Mouse (Mus musculus): Measurements from ENCODE around the gene Sema4a. TPM values are rescaled to one million over a fixed set of nuclear protein-coding genes. Genes with fewer than 3 reads are reported as not detected.
A peak's percentile ranks its signal among the peaks of the same experiment; 100 is the strongest.
"Not testable (repeated sequence)": the region's sequence is repeated elsewhere in the genome, so short reads cannot be mapped to it uniquely, and the experiment has no call there.

Gene Sema4a
- polyA plus RNA-seq, 1 experiment from 2014 or later, result 22.3 TPM

DNA sequence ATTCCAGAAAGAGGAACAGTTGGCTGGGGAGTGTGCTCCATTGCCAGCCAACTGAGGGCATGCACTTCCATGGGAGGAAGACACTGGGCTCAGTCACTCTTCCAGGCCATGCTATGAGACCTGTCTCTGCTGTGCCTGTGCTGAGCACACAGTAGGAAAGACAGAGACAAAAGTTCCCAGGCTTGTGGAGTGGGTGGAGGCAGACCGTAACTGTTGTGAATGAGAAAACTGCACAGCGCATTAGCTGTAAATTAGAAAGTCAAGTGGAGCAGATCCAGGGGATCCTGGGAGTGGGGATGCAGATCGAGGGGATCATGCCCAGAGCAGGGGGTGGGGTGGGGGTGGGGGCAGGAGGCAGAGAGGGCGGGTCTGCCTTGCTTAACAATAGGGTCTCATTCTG, 21.4 kb downstream of the Sema4a start:
- Histone ChIP-seq H3K4me1 (peaks cover 18% of the 10 kb centered on the region), H3K27me3 (replicated peaks) (no peaks in the 10 kb centered on the region), H3K9ac (no peak overlapping the region), H3K36me3 (no peaks in the 10 kb centered on the region), H3K27ac (no peak overlapping the region), H3K4me2 (no peak overlapping the region), H3K4me3 (replicated peaks) (no peak overlapping the region), H3K9me3 (no peaks in the 10 kb centered on the region)
- no peak for ATAC-seq (ENCODE audit: insufficient read depth, low FRiP score, low read depth)
- WGBS, result 68% methylated on average over 4 of the region's 4 CpGs

DNA sequence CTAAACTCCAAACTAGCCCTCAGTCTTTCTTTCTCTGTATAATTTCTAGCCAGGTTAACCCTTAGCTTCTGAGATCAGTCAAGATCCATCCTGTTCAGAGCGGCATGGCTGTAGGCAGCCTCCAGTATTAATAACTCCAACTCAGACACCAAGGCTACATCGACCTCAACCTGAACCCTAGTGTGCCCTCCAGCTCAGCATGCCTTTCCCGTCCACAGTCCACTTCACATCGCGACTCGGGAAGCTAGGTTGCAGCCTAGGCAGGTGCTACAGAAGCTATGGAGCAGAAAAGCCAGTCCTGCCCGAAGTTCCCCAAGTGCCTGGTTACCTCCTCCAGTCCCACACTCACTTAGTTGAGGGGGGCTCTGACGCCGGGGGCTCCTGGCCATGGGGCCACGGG, 23.5 kb downstream of the Sema4a start:
- Histone ChIP-seq H3K4me2 (no peak overlapping the region), H3K9ac (no peak overlapping the region), H3K27me3 (replicated peaks) (no peaks in the 10 kb centered on the region), H3K27ac (no peak overlapping the region), H3K36me3 (no peaks in the 10 kb centered on the region), H3K4me1 (peaks cover 18% of the 10 kb centered on the region), H3K9me3 (no peaks in the 10 kb centered on the region), H3K4me3 (replicated peaks) (no peak overlapping the region)
- WGBS, result 71% methylated on average over 10 of the region's 10 CpGs
- ATAC-seq (ENCODE audit: insufficient read depth, low FRiP score, low read depth), result no peak

DNA sequence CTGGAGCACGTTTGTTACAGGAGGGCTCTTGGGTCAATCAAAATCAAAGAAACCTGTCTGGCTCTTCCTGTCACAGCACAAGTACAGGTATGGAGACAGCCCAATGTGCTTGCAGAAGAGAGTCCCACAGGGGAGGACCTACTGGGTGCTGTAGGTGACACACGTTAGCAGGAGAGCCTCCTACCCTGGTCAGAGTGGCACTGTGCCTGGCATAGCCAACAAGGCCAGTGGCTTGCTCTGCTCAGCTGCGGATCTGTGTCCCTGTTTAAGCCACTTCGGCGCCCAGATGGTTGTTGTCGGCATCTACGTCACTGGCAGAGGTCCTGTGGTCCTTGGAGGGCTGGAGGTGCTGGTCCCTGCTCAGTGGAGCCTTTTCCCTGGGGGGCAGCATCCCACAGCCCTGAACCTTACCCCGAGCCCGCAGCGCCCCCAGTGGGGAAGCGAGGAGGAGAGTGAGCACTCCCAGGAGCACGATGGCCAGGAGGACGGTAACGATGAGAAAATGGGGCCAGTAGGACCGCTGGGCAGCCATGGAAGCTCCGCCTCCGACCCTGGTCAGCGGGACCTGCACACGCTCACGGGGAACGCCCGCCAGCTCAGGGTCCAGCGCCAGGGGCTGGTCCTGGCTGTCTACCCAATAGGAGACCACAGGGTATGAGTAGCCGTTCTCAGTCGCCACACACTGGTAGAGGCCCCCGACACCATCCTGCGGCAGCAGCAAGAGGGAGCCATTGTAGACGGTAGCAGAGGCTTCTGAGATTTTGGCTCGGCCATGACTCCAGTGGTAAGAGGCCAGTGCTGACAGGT, 24.4 kb downstream of the Sema4a start:
- WGBS, result 12% methylated on average over 29 of the region's 29 CpGs
- Histone ChIP-seq H3K36me3 (no peaks in the 10 kb centered on the region), H3K27me3 (replicated peaks) (no peaks in the 10 kb centered on the region), H3K9me3 (no peaks in the 10 kb centered on the region), H3K4me3 (replicated peaks) (peak overlapping the region; percentile 32), H3K9ac (no peak overlapping the region), H3K4me1 (peaks cover 18% of the 10 kb centered on the region), H3K27ac (no peak overlapping the region), H3K4me2 (peak overlapping the region; percentile 58)
- peak; percentile 65 for ATAC-seq (ENCODE audit: insufficient read depth, low FRiP score, low read depth)

- Histone ChIP-seq H3K27me3 (replicated peaks) (no peaks in the 10 kb centered on the region), H3K4me2 (no peak overlapping the region), H3K9me3 (no peaks in the 10 kb centered on the region), H3K4me3 (replicated peaks) (no peak overlapping the region), H3K27ac (no peak overlapping the region), H3K9ac (no peak overlapping the region), H3K4me1 (peaks cover 15% of the 10 kb centered on the region), H3K36me3 (no peaks in the 10 kb centered on the region)
- ATAC-seq (ENCODE audit: insufficient read depth, low FRiP score, low read depth), result 0 out of 2 replicates have a peak, but pooled peaks have one; percentile 37
- WGBS, result 64% methylated on average over 10 of the region's 10 CpGs
Measured at GRCm38 (mm10) chr3:88435515-88435914, 25.5 kb downstream of the Sema4a start.

DNA sequence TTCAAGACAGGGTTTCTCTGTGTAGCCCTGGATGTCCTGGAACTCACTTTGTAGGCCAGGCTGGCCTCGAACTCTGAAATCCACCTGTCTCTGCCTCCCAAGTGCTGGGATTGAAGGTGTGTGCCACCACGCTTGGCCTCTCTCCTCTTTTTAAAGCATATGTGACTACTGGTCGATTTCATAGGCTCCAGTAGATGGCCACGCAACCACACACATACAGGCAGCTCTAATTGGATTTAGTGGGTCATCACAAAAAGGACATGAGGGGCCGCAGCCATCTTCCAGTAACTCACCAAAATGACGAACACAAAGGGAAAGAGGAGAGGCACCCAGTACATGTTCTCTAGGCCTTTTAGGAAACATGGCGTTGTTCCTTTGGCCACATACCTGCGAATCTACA, 32.3 kb downstream of the Sema4a start:
- H3K9me3 ChIP-seq; ATAC-seq (ENCODE audit: insufficient read depth, low FRiP score, low read depth); H3K4me2 ChIP-seq; H3K27me3 ChIP-seq (replicated peaks); H3K36me3 ChIP-seq; H3K9ac ChIP-seq; H3K27ac ChIP-seq; H3K4me3 ChIP-seq (replicated peaks): not testable (repeated sequence)
- 69% methylated on average over 8 of the region's 8 CpGs for WGBS
- peaks cover 11% of the 10 kb centered on the region for H3K4me1 ChIP-seq

DNA sequence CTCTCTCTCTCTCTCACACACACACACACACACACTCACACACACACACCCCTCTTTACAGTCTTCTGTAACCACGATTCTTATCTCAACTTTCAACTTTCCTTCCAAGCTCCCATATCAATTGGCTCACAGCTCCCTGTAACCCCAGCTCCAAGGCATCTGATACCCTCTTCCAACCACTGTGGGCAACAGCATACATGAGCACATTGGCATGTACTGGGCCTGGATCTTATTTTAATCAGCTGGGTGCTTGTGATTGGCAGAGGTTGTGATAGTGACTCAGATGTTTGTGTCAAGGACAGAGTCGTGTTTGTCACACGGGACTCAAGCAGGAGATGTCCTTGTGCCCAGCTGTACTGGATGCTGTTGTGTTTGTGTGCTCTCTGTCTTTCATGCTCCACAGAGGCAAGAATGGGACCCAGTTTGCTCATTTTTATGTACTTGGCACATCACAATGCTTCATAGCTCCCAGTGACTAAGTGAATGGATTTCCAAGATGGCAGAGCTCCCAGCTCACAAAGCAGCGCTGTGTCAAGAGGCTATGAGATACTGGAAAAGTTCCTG, 33.6 kb downstream of the Sema4a start:
- Histone ChIP-seq H3K9me3 (no peaks in the 10 kb centered on the region), H3K4me3 (replicated peaks) (no peak overlapping the region), H3K36me3 (no peaks in the 10 kb centered on the region), H3K9ac (no peak overlapping the region), H3K4me2 (no peak overlapping the region), H3K4me1 (peaks cover 20% of the 10 kb centered on the region), H3K27me3 (replicated peaks) (no peaks in the 10 kb centered on the region), H3K27ac (no peak overlapping the region)
- ATAC-seq (ENCODE audit: insufficient read depth, low FRiP score, low read depth), result no peak
- 75% methylated on average over 4 of the region's 4 CpGs for WGBS

GRCm38 (mm10) chr3:88425708-88426420, 35.1 kb downstream of the Sema4a start:
- Histone ChIP-seq H3K4me3 (replicated peaks) (no peak overlapping the region), H3K27me3 (replicated peaks) (no peaks in the 10 kb centered on the region), H3K27ac (no peak overlapping the region), H3K9ac (no peak overlapping the region), H3K9me3 (no peaks in the 10 kb centered on the region), H3K4me1 (peaks cover 28% of the 10 kb centered on the region), H3K4me2 (peak overlapping the region; percentile 41), H3K36me3 (no peaks in the 10 kb centered on the region; the same call in 1 of the 2 replicates)
- WGBS, result 82% methylated on average over 10 of the region's 10 CpGs
- no peak for ATAC-seq (ENCODE audit: insufficient read depth, low FRiP score, low read depth)

- peaks cover 5% of the 10 kb centered on the region; the same call in 1 of the 2 replicates for H3K36me3 ChIP-seq
- WGBS, result 13% methylated on average over 2 of the region's 2 CpGs
- ATAC-seq (ENCODE audit: insufficient read depth, low FRiP score, low read depth), result no peak
- H3K4me2 ChIP-seq, result peak overlapping the region; percentile 41
- H3K9ac ChIP-seq, result no peak overlapping the region
- no peaks in the 10 kb centered on the region for H3K9me3 ChIP-seq
- peak overlapping the region; percentile 70 for H3K4me3 ChIP-seq (replicated peaks)
- H3K4me1 ChIP-seq, result peaks cover 28% of the 10 kb centered on the region
- peak overlapping the region; percentile 26; the same call in 1 of the 2 replicates for H3K27ac ChIP-seq
- no peaks in the 10 kb centered on the region for H3K27me3 ChIP-seq (replicated peaks)
Measured at GRCm38 (mm10) chr3:88425330-88425689, 35.7 kb downstream of the Sema4a start.

DNA sequence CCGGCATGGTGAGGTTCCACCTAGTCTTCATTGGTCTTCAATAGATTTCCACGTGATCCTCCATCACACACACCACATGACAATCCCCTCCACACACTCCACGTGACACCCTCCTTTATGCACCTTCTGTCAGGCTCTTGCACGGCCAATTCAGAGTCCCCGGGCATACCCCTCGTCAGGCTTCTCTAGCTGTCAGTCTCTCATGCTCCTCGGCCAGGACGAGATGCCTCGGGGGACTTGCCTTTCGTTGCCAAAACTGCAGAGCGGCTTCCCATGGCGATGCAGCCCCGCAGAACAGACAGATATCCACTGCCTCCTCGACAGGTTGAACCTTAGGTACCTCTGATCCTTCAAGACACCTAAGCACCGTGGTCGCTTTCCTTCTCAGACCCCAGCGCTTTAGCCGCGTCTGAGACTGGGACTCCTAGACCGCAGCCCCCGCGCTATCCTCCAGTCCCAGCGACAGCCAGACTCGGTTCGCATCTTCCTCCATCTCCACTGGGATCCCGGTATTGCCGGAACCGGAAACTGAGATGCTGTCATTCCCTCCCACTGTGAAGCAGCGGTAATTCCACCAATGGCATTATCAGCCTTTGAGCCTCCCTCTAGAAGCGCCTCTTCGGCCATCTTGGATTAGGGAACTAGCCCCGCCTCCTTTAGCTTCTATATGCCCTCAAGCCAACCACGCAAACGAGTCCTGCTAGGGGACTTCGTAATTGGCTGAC, 36.2 kb downstream of the Sema4a start, which contains the start of gene Slc25a44:
TSS of gene Slc25a44 (minus strand) at position 535 of the 725 bp plus-strand sequence.
- Histone ChIP-seq H3K9me3 (no peaks in the 10 kb centered on the region), H3K9ac (peak within 1 kb of the TSS; percentile 55), H3K27ac (peak within 1 kb of the TSS; percentile 26; the same call in 1 of the 2 replicates), H3K4me1 (peaks cover 28% of the 10 kb centered on the region), H3K36me3 (peaks cover 10% of the 10 kb centered on the region; the same call in 1 of the 2 replicates), H3K4me2 (peak within 1 kb of the TSS; percentile 89), H3K4me3 (replicated peaks) (peak within 1 kb of the TSS; percentile 70), H3K27me3 (replicated peaks) (no peaks in the 10 kb centered on the region)
- WGBS, result 1% methylated on average over 35 of the region's 35 CpGs
- peak; percentile 99 for ATAC-seq (ENCODE audit: insufficient read depth, low FRiP score, low read depth)

DNA sequence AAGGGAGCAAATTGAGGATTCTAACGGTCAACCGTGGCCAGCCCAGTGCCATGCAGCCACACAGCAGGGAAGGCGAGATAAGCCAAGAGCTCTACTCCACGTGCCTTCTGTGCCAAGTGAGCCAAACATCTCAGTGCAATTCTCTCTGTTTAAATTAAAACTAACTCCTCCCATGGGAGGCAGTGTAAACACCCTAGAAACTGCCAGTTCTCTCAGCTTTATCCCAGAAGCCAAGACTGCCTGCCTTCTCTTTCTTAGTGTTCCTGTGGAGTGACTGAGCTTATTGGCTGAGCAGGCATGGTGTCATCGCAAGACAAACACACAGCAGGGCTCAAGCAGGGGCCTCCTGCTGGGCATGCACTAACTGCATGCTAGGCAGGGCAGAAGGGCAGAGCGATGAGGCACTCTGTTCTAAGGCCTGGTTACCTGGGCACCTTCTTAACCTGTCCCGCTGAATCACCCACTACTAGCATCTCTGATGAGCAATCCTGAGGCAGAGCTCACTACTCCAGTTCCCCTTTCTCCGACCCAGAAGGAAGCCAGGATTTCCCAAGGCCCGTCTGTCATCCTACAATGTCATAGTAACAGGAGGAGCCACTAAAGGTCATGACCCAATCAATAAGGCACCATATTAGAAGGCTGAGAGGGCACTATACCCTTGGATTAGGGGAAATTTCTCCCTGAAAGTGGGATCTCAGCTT, 38.8 kb downstream of the Sema4a start:
- H3K36me3 ChIP-seq, result peaks cover 17% of the 10 kb centered on the region; the same call in 1 of the 2 replicates
- peak overlapping the region; percentile 67 for H3K27ac ChIP-seq
- peak; percentile 25 for ATAC-seq (ENCODE audit: insufficient read depth, low FRiP score, low read depth)
- H3K4me2 ChIP-seq, result peak overlapping the region; percentile 8; the same call in 1 of the 2 replicates
- WGBS, result 32% methylated on average over 9 of the region's 9 CpGs
- H3K4me1 ChIP-seq, result peaks cover 28% of the 10 kb centered on the region
- H3K27me3 ChIP-seq (replicated peaks), result no peaks in the 10 kb centered on the region
- no peak overlapping the region for H3K4me3 ChIP-seq (replicated peaks)
- no peaks in the 10 kb centered on the region for H3K9me3 ChIP-seq
- no peak overlapping the region for H3K9ac ChIP-seq

GRCm38 (mm10) chr3:88420771-88421170, 40.2 kb downstream of the Sema4a start:
- Histone ChIP-seq H3K36me3 (peaks cover 23% of the 10 kb centered on the region; the same call in 1 of the 2 replicates), H3K4me1 (peaks cover 28% of the 10 kb centered on the region), H3K27me3 (replicated peaks) (no peaks in the 10 kb centered on the region), H3K9ac (no peak overlapping the region), H3K9me3 (no peaks in the 10 kb centered on the region), H3K4me2 (no peak overlapping the region), H3K4me3 (replicated peaks) (no peak overlapping the region), H3K27ac (no peak overlapping the region)
- 94% methylated on average over 19 of the region's 19 CpGs for WGBS
- ATAC-seq (ENCODE audit: insufficient read depth, low FRiP score, low read depth), result no peak
